Mouse (Mus musculus) heart, adult 2 months (tissue): ENCODE results near the gene Sgta.

Source experiments
- CTCF ChIP-seq: fragments of 200-600 bp; IDR thresholded peaks from 2 replicates; pipeline ENCODE4 v1.8.1; 2022; ENCODE audit warnings: antibody characterized with exemption, mild to moderate bottlenecking, moderate library complexity
- EP300 ChIP-seq: fragments of 200-500 bp; IDR thresholded peaks from 2 replicates; pipeline ENCODE4 v1.6.1; 2011; ENCODE audit warnings: low read depth, low read length, control low read depth; ENCODE audit not compliant: insufficient read depth
- POLR2A ChIP-seq: fragments of 200-500 bp; IDR thresholded peaks from 2 replicates; pipeline ENCODE4 v1.6.1; 2011; ENCODE audit warnings: mild to moderate bottlenecking, low read depth, low read length, control low read depth; ENCODE audit not compliant: insufficient read depth

DNA sequence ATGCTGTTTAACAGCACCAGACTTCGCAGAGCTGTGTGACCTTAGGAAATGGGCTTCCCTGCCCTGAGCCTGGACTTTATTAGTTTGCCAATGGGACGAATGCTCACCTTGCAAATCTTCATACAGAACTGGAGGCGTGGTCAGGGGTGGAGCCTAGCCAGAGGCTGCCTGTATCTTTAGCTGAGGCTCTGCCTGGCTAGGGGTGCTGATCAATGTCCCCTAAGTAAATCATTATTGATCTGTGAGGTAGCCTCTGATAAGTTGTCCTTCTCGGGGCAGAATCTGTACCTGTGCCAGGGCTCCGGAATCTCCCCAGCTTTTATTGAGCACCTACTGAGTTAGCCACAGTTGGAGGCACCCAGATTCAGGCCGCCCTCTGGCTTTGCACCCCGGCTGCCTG lies 30.6 kb upstream of the Sgta start:
- TF ChIP-seq CTCF (no peak), POLR2A (no peak), EP300 (no peak)
